ENCODE assay signal across 22 mouse cellular contexts in the genomic region with DNA sequence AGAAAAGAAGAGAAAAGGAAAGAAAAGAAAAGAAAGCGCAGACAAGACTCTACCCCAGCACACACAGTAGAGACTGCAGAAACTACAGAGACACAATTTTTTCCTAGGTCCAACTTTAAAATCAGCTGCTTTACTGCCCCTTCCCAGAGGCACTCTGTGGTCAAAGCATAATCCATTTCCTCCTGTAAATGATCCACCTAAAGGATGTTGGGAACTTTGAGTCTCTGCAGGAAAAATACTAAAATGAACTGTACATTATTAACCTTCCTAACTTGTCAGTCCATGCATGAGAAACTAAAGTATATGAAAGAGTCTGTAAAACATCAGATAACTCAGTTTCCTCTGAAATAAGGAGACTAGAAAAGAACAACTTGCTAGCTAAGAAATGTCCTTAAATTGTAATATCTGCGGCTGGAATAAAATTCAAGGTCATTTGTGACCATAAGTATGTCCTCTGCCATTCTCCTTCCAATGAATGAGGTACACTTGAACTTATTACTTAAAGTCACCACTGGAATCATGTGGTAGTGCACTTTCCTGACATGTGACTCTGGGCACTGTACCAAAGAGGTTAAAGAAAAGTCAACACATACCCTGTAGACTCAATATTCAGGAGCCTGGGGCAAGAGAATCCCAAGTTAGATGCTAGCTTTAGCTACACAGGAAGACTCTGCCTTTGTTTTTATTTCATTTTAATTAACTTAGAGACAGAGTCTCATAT. TPM values are rescaled to one million over a fixed set of nuclear protein-coding genes. Genes with fewer than 3 reads are reported as not detected.
DNase-seq lines count a peak whose midpoint lies in the region; ATAC-seq and TF ChIP-seq lines count a peak whose summit lies in the region.
"Had no signal": no experiment of that assay in that cellular context is flagged by ENCODE, and none has a peak within 500 bp of the region (broad histone marks: within the 10 kb centered on the region; RNA-seq: fewer than 3 reads in every experiment).

No protein-coding gene starts in this region.

- DNase-seq in lung, postnatal 36 days: peak; percentile 64
- DNase-seq in lung, postnatal 0 days (ENCODE audit: low spot score): no peak
- DNase-seq in kidney, adult 9 months: peak; percentile 76
- DNase-seq in kidney, postnatal 14 days: peak; percentile 68
- DNase-seq in cerebellum, postnatal 25 days: no peak
- no peak for DNase-seq in cerebellum, adult 18-20 months
- DNase-seq in left cerebral cortex, postnatal 4 days: no peak
- DNase-seq: adrenal gland, postnatal 10 days; cerebellum, adult 11 months; cerebellum, postnatal 14 days; embryo, embryonic 11 days; forebrain, postnatal 0 days; lung, embryonic 14.5 days; thymus, postnatal 25 days had no signal

- no peaks in the 10 kb centered on the region for H3K36me3 ChIP-seq in lung, postnatal 0 days (ENCODE audit: insufficient read depth, low read length)
- H3K36me3 ChIP-seq: embryonic facial prominence, embryonic 15.5 days; midbrain, embryonic 12.5 days; neural tube, embryonic 12.5 days had no signal

- H3K27ac ChIP-seq in lung, postnatal 0 days (ENCODE audit: low read length): no peak overlapping the region; the same call in 1 of the 2 replicates
- H3K27ac ChIP-seq: embryonic facial prominence, embryonic 15.5 days; hindbrain, postnatal 0 days; limb, embryonic 12.5 days; macrophage; midbrain, embryonic 12.5 days; neural tube, embryonic 12.5 days had no signal

- intact Hi-C loops in left cerebral cortex, postnatal 4 days (cut with DNase I): no loop called here

- H3K4me3 ChIP-seq in lung, postnatal 0 days (ENCODE audit: low read depth, low read length): no peak overlapping the region
- H3K4me3 ChIP-seq: embryonic facial prominence, embryonic 15.5 days; heart, embryonic 12.5 days; limb, embryonic 12.5 days; midbrain, embryonic 12.5 days; neural tube, embryonic 12.5 days had no signal

- TF ChIP-seq CTCF in lung, postnatal 0 days (IDR thresholded peaks at IDR 0.05): no peak

- ATAC-seq in lung, postnatal 0 days: no peak
- ATAC-seq: forebrain, postnatal 0 days; hindbrain, postnatal 0 days; intestine, postnatal 0 days had no signal

- no peak for TF ChIP-seq EP300 in lung, postnatal 0 days (IDR thresholded peaks at IDR 0.05)

- WGBS in lung, postnatal 0 days: 78% methylated on average over 2 of the region's 2 CpGs

- no peaks in the 10 kb centered on the region for H3K9me3 ChIP-seq in lung, postnatal 0 days (ENCODE audit: low read length)
- H3K9me3 ChIP-seq: embryonic facial prominence, embryonic 15.5 days; heart, embryonic 12.5 days; limb, embryonic 12.5 days; midbrain, embryonic 12.5 days; neural tube, embryonic 12.5 days had no signal

- H3K4me2 ChIP-seq in lung, postnatal 0 days (replicated peaks; ENCODE audit: low read depth, low read length): no peak overlapping the region
- H3K4me2 ChIP-seq: embryonic facial prominence, embryonic 15.5 days; heart, embryonic 12.5 days; limb, embryonic 12.5 days; lung, embryonic 14.5 days; midbrain, embryonic 12.5 days; neural tube, embryonic 12.5 days had no signal

- no peaks in the 10 kb centered on the region for H3K27me3 ChIP-seq in lung, postnatal 0 days (replicated peaks; ENCODE audit: insufficient read depth, low read length)
- H3K27me3 ChIP-seq: embryonic facial prominence, embryonic 15.5 days; heart, embryonic 12.5 days; limb, embryonic 12.5 days; midbrain, embryonic 12.5 days; neural tube, embryonic 12.5 days had no signal

- peaks cover 14% of the 10 kb centered on the region; the same call in 1 of the 2 replicates for H3K4me1 ChIP-seq in lung, postnatal 0 days (ENCODE audit: insufficient read depth, low read depth, low read length)

- no peak overlapping the region for H3K9ac ChIP-seq in lung, postnatal 0 days (replicated peaks; ENCODE audit: low read depth)
- H3K9ac ChIP-seq: embryonic facial prominence, embryonic 15.5 days; forebrain, postnatal 0 days; heart, embryonic 12.5 days; limb, embryonic 12.5 days; lung, embryonic 14.5 days; midbrain, embryonic 12.5 days; neural tube, embryonic 12.5 days had no signal

RNA-seq across cellular contexts. Expression of a gene that starts 9.0 kb away (rescaled TPM):
- polyA plus RNA-seq in lung, postnatal 0 days (2015; fragmentation: Nextera tagmentation; extraction: Ambion mirVana): 53.7 and 54.5 TPM in 2 replicates
- 10 to 100 TPM; 43.1 to 55.8 TPM for total RNA-seq in left cerebral cortex, postnatal 4 days (2021)

RNA-seq across cellular contexts. Expression of a gene that starts 32.3 kb away (rescaled TPM):
- 0.21 and 0.26 TPM in 2 replicates for polyA plus RNA-seq in lung, postnatal 0 days (2015; fragmentation: Nextera tagmentation; extraction: Ambion mirVana)
- 10 to 100 TPM; 74.4 to 75.8 TPM for total RNA-seq in left cerebral cortex, postnatal 4 days (2021)

Comparison
In these comparisons a context has a peak if more than half of its experiments do, and no peak if none do; other contexts are left out.
1. DNase-seq: peak in lung, postnatal 36 days (single experiment), kidney, adult 9 months (single experiment) and kidney, postnatal 14 days (single experiment); none in lung, postnatal 0 days (single experiment), cerebellum, postnatal 25 days (0 of 2), cerebellum, adult 18-20 months (0 of 2) and left cerebral cortex, postnatal 4 days (single experiment).